Mouse (Mus musculus) embryonic facial prominence, embryonic 10.5 days (tissue): Measurements from ENCODE around the gene Zfp780b. TPM values are rescaled to one million over a fixed set of nuclear protein-coding genes. Genes with fewer than 3 reads are reported as not detected.
"Not testable (repeated sequence)": the region's sequence is repeated elsewhere in the genome, so short reads cannot be mapped to it uniquely, and the experiment has no call there.

Experiments used
- DNase-seq: peaks from one replicate; pipeline ENCODE4 v3.0.0-alpha.2; 2017; ENCODE audit warnings: low spot score
- H3K27ac ChIP-seq: fragments of 300-500 bp; sonication (generic); replicated peaks from 2 replicates; pipeline ENCODE4 v1.5.1; 2016; ENCODE audit warnings: mild to moderate bottlenecking
- H3K27me3 ChIP-seq: fragments of 300-500 bp; sonication (generic); replicated peaks from 2 replicates; pipeline ENCODE4 v1.6.1; 2016; ENCODE audit warnings: low read depth, mild to moderate bottlenecking; ENCODE audit not compliant: poor library complexity, severe bottlenecking
- H3K36me3 ChIP-seq: fragments of 300-500 bp; sonication (generic); replicated peaks from 2 replicates; pipeline ENCODE4 v1.6.1; 2016; ENCODE audit warnings: mild to moderate bottlenecking, moderate library complexity
- H3K4me1 ChIP-seq: fragments of 300-500 bp; sonication (generic); 2 replicates; pipeline ENCODE4 v1.6.1; 2016
- H3K4me3 ChIP-seq: fragments of 300-500 bp; sonication (generic); 2 replicates; pipeline ENCODE4 v1.5.1; 2016; ENCODE audit warnings: mild to moderate bottlenecking, moderate library complexity
- H3K9me3 ChIP-seq: fragments of 300-500 bp; sonication (generic); 2 replicates; pipeline ENCODE4 v1.6.1; 2016; ENCODE audit warnings: mild to moderate bottlenecking
- WGBS: fragments of 180-500 bp; shearing (Covaris S2); methylation state at CpG from one replicate; pipeline ENCODE4 v1.1.7; 2016; 5-methylcytosine and 5-hydroxymethylcytosine counted together
- polyA plus RNA-seq: library from polyadenylated mRNA; unstranded; fragments of >200 nt; fragmentation: Nextera tagmentation; extraction: Ambion mirVana; gene quantifications from 2 replicates; pipeline ENCODE4 v1.2.1, GENCODE M21; 2016

Zfp780b gene
- 21.5 and 22.2 TPM in 2 replicates for polyA plus RNA-seq

GRCm38 (mm10) chr7:27978683-27979528 is at the start of gene Zfp780b:
Zfp780b (minus strand) TSS chr7:27979171.
- peaks cover 11% of the 10 kb centered on the region for H3K4me1 ChIP-seq
- H3K4me3 ChIP-seq = peak within 1 kb of the TSS; percentile 88
- peaks cover 26% of the 10 kb centered on the region for H3K36me3 ChIP-seq
- H3K9me3 ChIP-seq = peaks cover 24% of the 10 kb centered on the region
- DNase-seq = peak; percentile 82
- H3K27me3 ChIP-seq = no peaks in the 10 kb centered on the region
- under 1% methylated on average over 29 of the region's 29 CpGs for WGBS
- H3K27ac ChIP-seq = peak within 1 kb of the TSS; percentile 86

GRCm38 (mm10) chr7:28014445-28014810 is 35.5 kb upstream of the Zfp780b start:
- Histone ChIP-seq H3K36me3 (peaks cover 25% of the 10 kb centered on the region), H3K27me3 (no peaks in the 10 kb centered on the region), H3K27ac (peak overlapping the region; percentile 86), H3K9me3 (no peaks in the 10 kb centered on the region), H3K4me3 (peak overlapping the region; percentile 78), H3K4me1 (peaks cover 13% of the 10 kb centered on the region)
- DNase-seq = no peak
- WGBS = 26% methylated on average over 7 of the region's 7 CpGs

GRCm38 (mm10) chr7:28013549-28014444 is 34.8 kb upstream of the Zfp780b start, which contains the start of gene Zfp850:
Zfp850 (minus strand) TSS chr7:28014115.
- H3K4me3 ChIP-seq = peak within 1 kb of the TSS; percentile 78
- H3K36me3 ChIP-seq = peaks cover 31% of the 10 kb centered on the region
- H3K4me1 ChIP-seq = peaks cover 13% of the 10 kb centered on the region
- H3K27ac ChIP-seq = peak within 1 kb of the TSS; percentile 86
- H3K9me3 ChIP-seq = no peaks in the 10 kb centered on the region
- WGBS = 2% methylated on average over 47 of the region's 47 CpGs
- DNase-seq = peak; percentile 89
- no peaks in the 10 kb centered on the region for H3K27me3 ChIP-seq

- WGBS = 96% methylated on average over 3 of the region's 3 CpGs
- H3K4me3 ChIP-seq = no peak overlapping the region
- H3K9me3 ChIP-seq = no peaks in the 10 kb centered on the region
- H3K4me1 ChIP-seq = peaks cover 13% of the 10 kb centered on the region
- DNase-seq = no peak
- no peak overlapping the region for H3K27ac ChIP-seq
- H3K36me3 ChIP-seq = peaks cover 62% of the 10 kb centered on the region
- H3K27me3 ChIP-seq = no peaks in the 10 kb centered on the region
Measured at GRCm38 (mm10) chr7:28010271-28010670, 31.3 kb upstream of the Zfp780b start.

- Histone ChIP-seq H3K27ac (no peak overlapping the region), H3K9me3 (peaks cover 57% of the 10 kb centered on the region), H3K4me3 (no peak overlapping the region), H3K4me1 (peaks cover 11% of the 10 kb centered on the region), H3K27me3 (no peaks in the 10 kb centered on the region), H3K36me3 (peaks cover 25% of the 10 kb centered on the region)
- no peak for DNase-seq
- 75% methylated on average over 2 of the region's 2 CpGs for WGBS
Measured at GRCm38 (mm10) chr7:27982197-27982596, 3.2 kb upstream of the Zfp780b start.

- H3K27me3 ChIP-seq, H3K4me3 ChIP-seq, H3K4me1 ChIP-seq, H3K9me3 ChIP-seq, DNase-seq, H3K27ac ChIP-seq, H3K36me3 ChIP-seq: not testable (repeated sequence)
- 94% methylated on average over 13 of the region's 13 CpGs for WGBS
Measured at GRCm38 (mm10) chr7:27949451-27949850, 29.5 kb downstream of the Zfp780b start.

GRCm38 (mm10) chr7:27941869-27942268 is 37.1 kb downstream of the Zfp780b start:
- not testable (repeated sequence) for H3K27ac ChIP-seq, H3K4me1 ChIP-seq, H3K27me3 ChIP-seq, H3K9me3 ChIP-seq, H3K36me3 ChIP-seq, H3K4me3 ChIP-seq, DNase-seq
- 47% methylated on average over 6 of the region's 7 CpGs for WGBS

- not testable (repeated sequence) for H3K4me1 ChIP-seq, H3K36me3 ChIP-seq, H3K9me3 ChIP-seq, H3K27me3 ChIP-seq, DNase-seq, H3K27ac ChIP-seq
- peak overlapping the region; percentile 36; the same call in 1 of the 2 replicates for H3K4me3 ChIP-seq
- WGBS = 28% methylated on average over 1 of the region's 9 CpGs
Measured at GRCm38 (mm10) chr7:27933800-27934158, 45.2 kb downstream of the Zfp780b start.

GRCm38 (mm10) chr7:27933050-27933799 is 45.7 kb downstream of the Zfp780b start:
- H3K27ac ChIP-seq = 0 out of 2 replicates have a peak overlapping the region, but pooled peaks have one; percentile 4
- DNase-seq = no peak
- peaks cover 15% of the 10 kb centered on the region for H3K4me1 ChIP-seq
- H3K36me3 ChIP-seq = no peaks in the 10 kb centered on the region
- H3K27me3 ChIP-seq = no peaks in the 10 kb centered on the region
- peak overlapping the region; percentile 36 for H3K4me3 ChIP-seq
- 26% methylated on average over 7 of the region's 7 CpGs for WGBS
- H3K9me3 ChIP-seq = no peaks in the 10 kb centered on the region

GRCm38 (mm10) chr7:27928818-27929695 is 49.9 kb downstream of the Zfp780b start, which contains the start of gene Zfp974:
Zfp974 (minus strand) TSS chr7:27929460.
- no peaks in the 10 kb centered on the region for H3K27me3 ChIP-seq
- peaks cover 17% of the 10 kb centered on the region for H3K4me1 ChIP-seq
- no peaks in the 10 kb centered on the region for H3K9me3 ChIP-seq
- peak within 1 kb of the TSS; percentile 83 for H3K27ac ChIP-seq
- peak; percentile 78 for DNase-seq
- H3K4me3 ChIP-seq = peak within 1 kb of the TSS; percentile 70
- peaks cover 15% of the 10 kb centered on the region for H3K36me3 ChIP-seq
- 5% methylated on average over 40 of the region's 40 CpGs for WGBS

GRCm38 (mm10) chr7:27927041-27927440 is 51.9 kb downstream of the Zfp780b start:
- DNase-seq, H3K4me3 ChIP-seq, H3K4me1 ChIP-seq, H3K9me3 ChIP-seq, H3K27me3 ChIP-seq, H3K27ac ChIP-seq: not testable (repeated sequence)
- H3K36me3 ChIP-seq = peaks cover 21% of the 10 kb centered on the region
- 41% methylated on average over 4 of the region's 4 CpGs for WGBS
